Mouse (Mus musculus): ENCODE measurements at regions not wholly inside any gene's neighbourhood (a gene's known extent, or its start where the extent isn't known, plus 50 kb on each side); places are given as distances from the start of the nearest gene placed in this dataset.
A peak's percentile ranks its signal among the peaks of the same experiment; 100 is the strongest.

DNA sequence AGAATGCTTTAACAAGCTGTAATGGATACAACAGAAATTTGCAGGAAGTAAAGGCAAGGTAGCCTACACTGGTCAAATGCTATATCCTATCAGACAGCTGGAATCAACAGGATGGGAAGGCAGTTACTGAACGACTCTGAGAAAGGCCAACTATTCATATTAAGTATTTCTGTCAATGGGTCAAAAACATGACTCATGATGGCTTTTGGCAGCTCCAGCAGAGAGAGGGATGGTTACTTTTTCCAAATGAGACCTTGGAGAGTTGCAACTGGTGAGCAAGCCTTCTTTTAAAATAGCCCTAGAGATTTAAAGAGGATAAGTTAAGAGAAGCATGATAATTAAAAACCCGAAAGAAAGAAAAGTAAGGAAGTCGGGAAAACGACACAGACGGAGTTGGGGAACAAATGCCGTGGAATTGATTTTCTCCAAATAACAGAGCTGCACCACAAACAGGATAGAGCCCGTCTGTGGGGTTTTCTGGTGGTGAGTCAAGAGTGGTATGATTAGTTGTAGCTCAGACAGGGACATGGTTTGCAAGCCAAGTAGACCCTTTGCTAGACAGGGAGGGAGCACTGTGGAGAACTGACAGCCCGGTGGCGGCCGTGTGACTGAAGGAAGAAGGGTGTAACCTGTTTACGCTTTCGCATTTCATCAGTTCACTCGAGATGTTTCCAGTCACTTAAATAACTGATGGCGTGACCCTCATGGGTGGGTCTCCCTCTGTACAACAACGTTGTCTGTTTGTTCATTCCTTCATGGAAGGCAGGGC, 3638.1 kb upstream of the Gm7489 start:
- H3K4me1 ChIP-seq (ENCODE audit: control insufficient read depth, insufficient read depth, low read length) = no peaks in the 10 kb centered on the region
- no peaks in the 10 kb centered on the region for H3K27me3 ChIP-seq (ENCODE audit: control insufficient read depth, insufficient read depth, low read length, poor library complexity, severe bottlenecking)
- H3K27ac ChIP-seq (ENCODE audit: insufficient read depth, low read length) = no peak overlapping the region
- TF ChIP-seq POLR2A (IDR thresholded peaks at IDR 0.05; ENCODE audit: insufficient read depth, low read length) (no peak), CTCF (IDR thresholded peaks at IDR 0.05; ENCODE audit: low read depth, low read length) (no peak), EP300 (IDR thresholded peaks at IDR 0.05; ENCODE audit: insufficient read depth, low read depth, low read length) (no peak)
- no peaks in the 10 kb centered on the region for H3K36me3 ChIP-seq (ENCODE audit: control insufficient read depth, insufficient read depth, low read length, poor library complexity, severe bottlenecking)
- H3K9ac ChIP-seq (ENCODE audit: low read depth, poor library complexity, severe bottlenecking) = no peak overlapping the region
- H3K9me3 ChIP-seq (replicated peaks; ENCODE audit: control insufficient read depth, insufficient read depth, low read length, poor library complexity, severe bottlenecking) = no peaks in the 10 kb centered on the region
- H3K4me3 ChIP-seq (ENCODE audit: low read depth, low read length) = no peak overlapping the region

DNA sequence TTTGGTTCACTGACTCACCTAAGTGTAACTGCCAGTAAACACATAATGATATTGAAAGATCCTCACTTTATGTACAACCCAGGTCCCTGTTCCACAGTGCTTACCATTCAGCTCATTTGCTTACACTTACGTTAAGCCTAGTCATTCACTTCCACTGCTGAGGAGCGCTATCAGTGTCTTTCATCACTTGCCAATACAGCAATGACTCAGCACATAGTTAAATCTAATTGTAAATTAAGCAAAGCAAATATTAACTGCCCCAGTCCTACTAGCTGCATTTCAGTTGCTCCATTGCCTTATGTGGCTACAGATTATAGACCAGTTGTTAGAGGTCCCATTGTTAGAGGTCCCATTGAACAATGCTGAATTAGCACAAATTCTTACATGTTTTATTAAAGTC, 3624.6 kb upstream of the Gm7489 start:
- Histone ChIP-seq H3K36me3 (ENCODE audit: control insufficient read depth, insufficient read depth, low read length, poor library complexity, severe bottlenecking) (no peaks in the 10 kb centered on the region), H3K4me3 (ENCODE audit: low read depth, low read length) (no peak overlapping the region), H3K9ac (ENCODE audit: low read depth, poor library complexity, severe bottlenecking) (no peak overlapping the region), H3K4me1 (ENCODE audit: control insufficient read depth, insufficient read depth, low read length) (no peaks in the 10 kb centered on the region), H3K27ac (ENCODE audit: insufficient read depth, low read length) (no peak overlapping the region), H3K9me3 (replicated peaks; ENCODE audit: control insufficient read depth, insufficient read depth, low read length, poor library complexity, severe bottlenecking) (no peaks in the 10 kb centered on the region), H3K27me3 (ENCODE audit: control insufficient read depth, insufficient read depth, low read length, poor library complexity, severe bottlenecking) (no peaks in the 10 kb centered on the region)
- TF ChIP-seq POLR2A (IDR thresholded peaks at IDR 0.05; ENCODE audit: insufficient read depth, low read length) (no peak), CTCF (IDR thresholded peaks at IDR 0.05; ENCODE audit: low read depth, low read length) (no peak), EP300 (IDR thresholded peaks at IDR 0.05; ENCODE audit: insufficient read depth, low read depth, low read length) (no peak)

DNA sequence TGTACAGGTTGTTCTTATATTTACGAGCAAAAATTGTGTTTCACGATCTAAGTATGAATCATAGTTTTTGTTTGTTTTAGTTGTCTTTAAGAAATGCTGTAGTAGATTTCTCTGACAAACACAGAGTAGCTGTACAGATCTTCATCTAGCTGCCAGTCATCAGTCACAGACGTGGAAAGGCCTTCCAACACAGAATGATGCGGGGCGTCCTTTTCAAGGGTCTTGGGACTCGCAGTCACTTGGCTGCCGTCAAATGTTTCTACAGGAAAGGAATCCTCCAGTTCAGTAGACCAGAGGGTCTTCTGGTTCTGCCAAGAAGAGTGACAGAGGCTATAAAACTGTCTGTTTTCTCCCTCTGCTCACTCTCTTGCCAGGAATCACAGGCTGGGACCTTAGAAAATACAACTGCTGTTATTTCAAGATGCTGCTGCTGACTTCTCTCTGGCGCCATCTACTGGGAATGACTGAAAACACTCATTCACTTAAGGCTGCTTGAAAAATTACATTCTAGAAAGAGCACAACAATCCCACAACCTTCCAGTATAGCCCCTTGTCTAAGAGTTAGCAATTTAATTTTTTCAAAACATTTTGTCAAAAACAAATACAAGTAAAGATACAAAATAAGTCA, 3623.3 kb upstream of the Gm7489 start:
- no peaks in the 10 kb centered on the region for H3K27me3 ChIP-seq (ENCODE audit: control insufficient read depth, insufficient read depth, low read length, poor library complexity, severe bottlenecking)
- H3K36me3 ChIP-seq (ENCODE audit: control insufficient read depth, insufficient read depth, low read length, poor library complexity, severe bottlenecking) = no peaks in the 10 kb centered on the region
- TF ChIP-seq POLR2A (IDR thresholded peaks at IDR 0.05; ENCODE audit: insufficient read depth, low read length) (no peak), CTCF (IDR thresholded peaks at IDR 0.05; ENCODE audit: low read depth, low read length) (peak; percentile 35)
- no peak overlapping the region for H3K27ac ChIP-seq (ENCODE audit: insufficient read depth, low read length)
- H3K4me3 ChIP-seq (ENCODE audit: low read depth, low read length) = no peak overlapping the region
- no peaks in the 10 kb centered on the region for H3K4me1 ChIP-seq (ENCODE audit: control insufficient read depth, insufficient read depth, low read length)
- H3K9ac ChIP-seq (ENCODE audit: low read depth, poor library complexity, severe bottlenecking) = no peak overlapping the region
- H3K9me3 ChIP-seq (replicated peaks; ENCODE audit: control insufficient read depth, insufficient read depth, low read length, poor library complexity, severe bottlenecking) = no peaks in the 10 kb centered on the region

GRCm38 (mm10) chr15:50267542-50267941, 3617.2 kb upstream of the Gm7489 start:
- Histone ChIP-seq H3K36me3 (ENCODE audit: control insufficient read depth, insufficient read depth, low read length, poor library complexity, severe bottlenecking) (no peaks in the 10 kb centered on the region), H3K27me3 (ENCODE audit: control insufficient read depth, insufficient read depth, low read length, poor library complexity, severe bottlenecking) (no peaks in the 10 kb centered on the region), H3K4me1 (ENCODE audit: control insufficient read depth, insufficient read depth, low read length) (no peaks in the 10 kb centered on the region), H3K9me3 (replicated peaks; ENCODE audit: control insufficient read depth, insufficient read depth, low read length, poor library complexity, severe bottlenecking) (no peaks in the 10 kb centered on the region), H3K9ac (ENCODE audit: low read depth, poor library complexity, severe bottlenecking) (no peak overlapping the region), H3K4me3 (ENCODE audit: low read depth, low read length) (no peak overlapping the region), H3K27ac (ENCODE audit: insufficient read depth, low read length) (no peak overlapping the region)
- TF ChIP-seq EP300 (IDR thresholded peaks at IDR 0.05; ENCODE audit: insufficient read depth, low read depth, low read length) = no peak
- no peak for TF ChIP-seq POLR2A (IDR thresholded peaks at IDR 0.05; ENCODE audit: insufficient read depth, low read length)
- no peak for TF ChIP-seq CTCF (IDR thresholded peaks at IDR 0.05; ENCODE audit: low read depth, low read length)

- no peak overlapping the region for H3K4me3 ChIP-seq (ENCODE audit: low read depth, low read length)
- no peak overlapping the region for H3K27ac ChIP-seq (ENCODE audit: insufficient read depth, low read length)
- no peak overlapping the region for H3K9ac ChIP-seq (ENCODE audit: low read depth, poor library complexity, severe bottlenecking)
- TF ChIP-seq POLR2A (IDR thresholded peaks at IDR 0.05; ENCODE audit: insufficient read depth, low read length) (no peak), CTCF (IDR thresholded peaks at IDR 0.05; ENCODE audit: low read depth, low read length) (no peak), EP300 (IDR thresholded peaks at IDR 0.05; ENCODE audit: insufficient read depth, low read depth, low read length) (no peak)
- H3K9me3 ChIP-seq (replicated peaks; ENCODE audit: control insufficient read depth, insufficient read depth, low read length, poor library complexity, severe bottlenecking) = no peaks in the 10 kb centered on the region
- H3K4me1 ChIP-seq (ENCODE audit: control insufficient read depth, insufficient read depth, low read length) = no peaks in the 10 kb centered on the region
- no peaks in the 10 kb centered on the region for H3K27me3 ChIP-seq (ENCODE audit: control insufficient read depth, insufficient read depth, low read length, poor library complexity, severe bottlenecking)
- H3K36me3 ChIP-seq (ENCODE audit: control insufficient read depth, insufficient read depth, low read length, poor library complexity, severe bottlenecking) = no peaks in the 10 kb centered on the region
Observed at GRCm38 (mm10) chr15:50271646-50272045, 3613.1 kb upstream of the Gm7489 start.

DNA sequence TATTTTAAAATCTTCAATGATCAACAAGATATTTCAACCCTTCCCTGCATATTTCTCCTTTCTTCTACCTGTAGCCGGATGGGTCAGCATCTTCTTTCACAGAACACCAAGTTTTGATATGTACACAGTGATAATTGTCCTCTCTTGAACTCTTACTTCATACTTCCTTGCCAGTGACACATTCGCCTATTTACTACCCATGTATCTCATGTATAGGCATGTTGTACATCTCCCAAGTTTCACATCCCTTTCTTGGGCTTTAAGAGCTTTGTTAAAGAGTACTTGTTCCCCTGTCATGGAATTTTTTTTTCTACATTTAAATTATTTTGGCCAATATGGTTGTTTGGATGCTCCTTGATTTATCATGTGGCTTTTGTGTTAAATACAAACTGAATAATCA, 3602.1 kb upstream of the Gm7489 start:
- no peaks in the 10 kb centered on the region for H3K27me3 ChIP-seq (ENCODE audit: control insufficient read depth, insufficient read depth, low read length, poor library complexity, severe bottlenecking)
- no peaks in the 10 kb centered on the region for H3K36me3 ChIP-seq (ENCODE audit: control insufficient read depth, insufficient read depth, low read length, poor library complexity, severe bottlenecking)
- no peak overlapping the region for H3K9ac ChIP-seq (ENCODE audit: low read depth, poor library complexity, severe bottlenecking)
- H3K4me3 ChIP-seq (ENCODE audit: low read depth, low read length) = no peak overlapping the region
- no peaks in the 10 kb centered on the region for H3K9me3 ChIP-seq (replicated peaks; ENCODE audit: control insufficient read depth, insufficient read depth, low read length, poor library complexity, severe bottlenecking)
- H3K4me1 ChIP-seq (ENCODE audit: control insufficient read depth, insufficient read depth, low read length) = no peaks in the 10 kb centered on the region
- TF ChIP-seq POLR2A (IDR thresholded peaks at IDR 0.05; ENCODE audit: insufficient read depth, low read length) = no peak
- no peak for TF ChIP-seq EP300 (IDR thresholded peaks at IDR 0.05; ENCODE audit: insufficient read depth, low read depth, low read length)
- no peak for TF ChIP-seq CTCF (IDR thresholded peaks at IDR 0.05; ENCODE audit: low read depth, low read length)
- H3K27ac ChIP-seq (ENCODE audit: insufficient read depth, low read length) = no peak overlapping the region

Measured in ES-Bruce4 (cell line).